Mouse (Mus musculus) frontal cortex, adult 2 months (tissue): ENCODE measurements at regions not wholly inside any gene's neighbourhood (a gene's known extent, or its start where the extent isn't known, plus 50 kb on each side); places are given as distances from the start of the nearest gene placed in this dataset.

ENCODE experiments used
- DNase-seq, 2 experiments: peaks; one replicate each; pipeline ENCODE4 v3.0.0; 2022; ENCODE audit warnings: low spot score in 1 of 2; ENCODE audit errors: extremely low spot score in 1 of 2

- no peak for DNase-seq
Measured at GRCm38 (mm10) chr12:51026046-51026445, 321.8 kb upstream of the G2e3 start.

GRCm38 (mm10) chr12:51025531-51025930, 322.3 kb upstream of the G2e3 start:
- no peak for DNase-seq

GRCm38 (mm10) chr12:51024057-51024743, 323.7 kb upstream of the G2e3 start:
- DNase-seq: no peak

GRCm38 (mm10) chr12:51018185-51018584, 329.7 kb upstream of the G2e3 start:
- DNase-seq: no peak

GRCm38 (mm10) chr12:51016081-51016480, 331.8 kb upstream of the G2e3 start:
- peak; percentile 55 to 63 for DNase-seq

GRCm38 (mm10) chr12:51009644-51010043, 338.2 kb upstream of the G2e3 start:
- DNase-seq: no peak

- DNase-seq: no peak
Measured at GRCm38 (mm10) chr12:51001722-51002592, 345.9 kb upstream of the G2e3 start.

GRCm38 (mm10) chr12:51001096-51001495, 346.8 kb upstream of the G2e3 start:
- DNase-seq: no peak

- DNase-seq: no peak
Measured at GRCm38 (mm10) chr12:51000281-51001075, 347.4 kb upstream of the G2e3 start.

GRCm38 (mm10) chr12:50999295-51000237, 348.3 kb upstream of the G2e3 start:
- DNase-seq: peak; percentile 57 to 89

GRCm38 (mm10) chr12:50995664-50996063, 346.8 kb upstream of the Prkd1 start:
- no peak for DNase-seq

- no peak for DNase-seq
Measured at GRCm38 (mm10) chr12:50989561-50990325, 340.8 kb upstream of the Prkd1 start.

GRCm38 (mm10) chr12:50981318-50981717, 332.4 kb upstream of the Prkd1 start:
- no peak for DNase-seq

- DNase-seq: no peak
Measured at GRCm38 (mm10) chr12:50980800-50981199, 331.9 kb upstream of the Prkd1 start.

- no peak for DNase-seq
Measured at GRCm38 (mm10) chr12:50970759-50971122, 321.8 kb upstream of the Prkd1 start.

GRCm38 (mm10) chr12:50969887-50970758, 321.2 kb upstream of the Prkd1 start:
- DNase-seq: peak in 1 of 2 experiments; percentile 19

GRCm38 (mm10) chr12:50969402-50969801, 320.5 kb upstream of the Prkd1 start:
- DNase-seq: no peak

GRCm38 (mm10) chr12:50967168-50967810, 318.4 kb upstream of the Prkd1 start:
- no peak for DNase-seq
